Mouse (Mus musculus) bone marrow macrophage, adult 2 months (primary cell): ENCODE measurements around the gene Mut. TPM values are rescaled to one million over a fixed set of nuclear protein-coding genes. Genes with fewer than 3 reads are reported as not detected.

Experiments used
- H3K27ac ChIP-seq: 2 replicates; pipeline ENCODE4 v1.5.1; 2012; ENCODE audit warnings: low read depth, low read length; ENCODE audit not compliant: insufficient read depth
- H3K4me1 ChIP-seq: 2 replicates; pipeline ENCODE4 v1.6.1; 2012; ENCODE audit warnings: low read length; ENCODE audit not compliant: control insufficient read depth, insufficient read depth
- H3K4me3 ChIP-seq: 2 replicates; pipeline ENCODE4 v1.5.1; 2012; ENCODE audit warnings: mild to moderate bottlenecking, low read length, moderate library complexity; ENCODE audit not compliant: insufficient read depth
- CTCF ChIP-seq: IDR thresholded peaks from 2 replicates; pipeline ENCODE4 v1.5.1; 2012; ENCODE audit warnings: low read depth, mild to moderate bottlenecking, low read length, moderate library complexity
- POLR2A ChIP-seq: IDR thresholded peaks from 2 replicates; pipeline ENCODE4 v1.6.1; 2012; ENCODE audit warnings: mild to moderate bottlenecking, low read depth, low read length, borderline replicate concordance
- polyA plus RNA-seq: library from polyadenylated mRNA; stranded (reverse); fragments of >200 nt; gene quantifications from 2 replicates; pipeline ENCODE4 v1.2.4, GENCODE M21; 2012; ENCODE audit not compliant: missing spikeins, insufficient read depth, insufficient read length

Gene Mut
- 21.1 and 22.0 TPM in 2 replicates for polyA plus RNA-seq

- TF ChIP-seq POLR2A (no peak), CTCF (no peak)
- peaks cover 2% of the 10 kb centered on the region; the same call in 1 of the 2 replicates for H3K4me1 ChIP-seq
- H3K27ac ChIP-seq: peak within 1 kb of the TSS; percentile 65
- peak within 1 kb of the TSS; percentile 80 for H3K4me3 ChIP-seq
These were observed at the start of gene Mut, which contains the start of gene Cenpq for GRCm38 (mm10) chr17:40934420-40935231. Gene Mut, plus strand, starts transcription at chr17:40934685. Gene Cenpq, minus strand, starts transcription at chr17:40935047.

GRCm38 (mm10) chr17:40885155-40885554 lies 49.3 kb upstream of the Mut start:
- Histone ChIP-seq H3K4me1 (peaks cover 3% of the 10 kb centered on the region), H3K27ac (no peak overlapping the region), H3K4me3 (no peak overlapping the region)
- no peak for TF ChIP-seq CTCF
- no peak for TF ChIP-seq POLR2A

GRCm38 (mm10) chr17:40887849-40888536 lies 46.5 kb upstream of the Mut start:
- H3K27ac ChIP-seq: no peak overlapping the region
- TF ChIP-seq POLR2A (no peak), CTCF (no peak)
- H3K4me1 ChIP-seq: peaks cover 6% of the 10 kb centered on the region
- no peak overlapping the region for H3K4me3 ChIP-seq

GRCm38 (mm10) chr17:40896863-40897262 lies 37.6 kb upstream of the Mut start:
- no peak overlapping the region for H3K4me3 ChIP-seq
- no peak overlapping the region for H3K27ac ChIP-seq
- no peaks in the 10 kb centered on the region for H3K4me1 ChIP-seq
- TF ChIP-seq CTCF (no peak), POLR2A (no peak)

GRCm38 (mm10) chr17:40899783-40900363 lies 34.6 kb upstream of the Mut start:
- Histone ChIP-seq H3K27ac (no peak overlapping the region), H3K4me3 (no peak overlapping the region), H3K4me1 (no peaks in the 10 kb centered on the region)
- TF ChIP-seq CTCF: no peak
- TF ChIP-seq POLR2A: no peak

GRCm38 (mm10) chr17:40903345-40903744 lies 31.1 kb upstream of the Mut start:
- Histone ChIP-seq H3K27ac (no peak overlapping the region), H3K4me3 (no peak overlapping the region), H3K4me1 (no peaks in the 10 kb centered on the region)
- TF ChIP-seq CTCF (no peak), POLR2A (no peak)

- Histone ChIP-seq H3K27ac (no peak overlapping the region), H3K4me3 (no peak overlapping the region), H3K4me1 (no peaks in the 10 kb centered on the region)
- TF ChIP-seq CTCF (no peak), POLR2A (no peak)
These were observed 30.4 kb upstream of the Mut start for GRCm38 (mm10) chr17:40904056-40904597.

GRCm38 (mm10) chr17:40904721-40905154 lies 29.7 kb upstream of the Mut start:
- TF ChIP-seq POLR2A (no peak), CTCF (no peak)
- H3K4me3 ChIP-seq: no peak overlapping the region
- H3K27ac ChIP-seq: no peak overlapping the region
- H3K4me1 ChIP-seq: no peaks in the 10 kb centered on the region

- TF ChIP-seq CTCF: no peak
- TF ChIP-seq POLR2A: no peak
- no peaks in the 10 kb centered on the region for H3K4me1 ChIP-seq
- no peak within 1 kb of the TSS for H3K4me3 ChIP-seq
- H3K27ac ChIP-seq: no peak within 1 kb of the TSS
These were observed 20.2 kb upstream of the Mut start, which contains the start of gene Glyatl3 for GRCm38 (mm10) chr17:40914250-40914649. Gene Glyatl3, minus strand, starts transcription at chr17:40914350.
